Mouse (Mus musculus): ENCODE measurements around the gene Sox5.

Gene Sox5

GRCm38 (mm10) chr6:144716376-144716775, 65.4 kb downstream of the Sox5 start:
- no peak for DNase-seq (ENCODE audit: low spot score)

GRCm38 (mm10) chr6:144711841-144712240, 69.9 kb downstream of the Sox5 start:
- no peak for DNase-seq (ENCODE audit: low spot score)

- DNase-seq (ENCODE audit: low spot score) = no peak
Measured at GRCm38 (mm10) chr6:144710816-144711215, 71.0 kb downstream of the Sox5 start.

- DNase-seq (ENCODE audit: low spot score) = no peak
Measured at GRCm38 (mm10) chr6:144709614-144710180, 72.1 kb downstream of the Sox5 start.

- DNase-seq (ENCODE audit: low spot score) = no peak
Measured at GRCm38 (mm10) chr6:144708410-144708809, 73.4 kb downstream of the Sox5 start.

- DNase-seq (ENCODE audit: low spot score) = no peak
Measured at GRCm38 (mm10) chr6:144707976-144708375, 73.8 kb downstream of the Sox5 start.

GRCm38 (mm10) chr6:144704962-144705361, 76.8 kb downstream of the Sox5 start:
- no peak for DNase-seq (ENCODE audit: low spot score)

GRCm38 (mm10) chr6:144695660-144696059, 86.1 kb downstream of the Sox5 start:
- no peak for DNase-seq (ENCODE audit: low spot score)

GRCm38 (mm10) chr6:144693211-144693899, 88.4 kb downstream of the Sox5 start:
- DNase-seq (ENCODE audit: low spot score) = no peak

GRCm38 (mm10) chr6:144691298-144692041, 90.3 kb downstream of the Sox5 start:
- no peak for DNase-seq (ENCODE audit: low spot score)

- no peak for DNase-seq (ENCODE audit: low spot score)
Measured at GRCm38 (mm10) chr6:144689076-144689475, 92.7 kb downstream of the Sox5 start.

GRCm38 (mm10) chr6:144687681-144688080, 94.1 kb downstream of the Sox5 start:
- DNase-seq (ENCODE audit: low spot score) = no peak

GRCm38 (mm10) chr6:144681045-144681789, 100.6 kb downstream of the Sox5 start:
- no peak for DNase-seq (ENCODE audit: low spot score)

GRCm38 (mm10) chr6:144677491-144678133, 104.2 kb downstream of the Sox5 start:
- DNase-seq (ENCODE audit: low spot score) = peak; percentile 18

GRCm38 (mm10) chr6:144675111-144675510, 106.7 kb downstream of the Sox5 start:
- no peak for DNase-seq (ENCODE audit: low spot score)

GRCm38 (mm10) chr6:144673906-144674305, 107.9 kb downstream of the Sox5 start:
- no peak for DNase-seq (ENCODE audit: low spot score)

- no peak for DNase-seq (ENCODE audit: low spot score)
Measured at GRCm38 (mm10) chr6:144670433-144671167, 111.2 kb downstream of the Sox5 start.

GRCm38 (mm10) chr6:144666617-144667016, 115.2 kb downstream of the Sox5 start:
- DNase-seq (ENCODE audit: low spot score) = no peak

GRCm38 (mm10) chr6:144664765-144665164, 117.0 kb downstream of the Sox5 start:
- DNase-seq (ENCODE audit: low spot score) = no peak

GRCm38 (mm10) chr6:144663516-144664074, 118.2 kb downstream of the Sox5 start:
- DNase-seq (ENCODE audit: low spot score) = no peak

Data from spleen, adult 12 weeks (tissue).